ENCODE assay signal across 7 mouse cellular contexts in the genomic region with DNA sequence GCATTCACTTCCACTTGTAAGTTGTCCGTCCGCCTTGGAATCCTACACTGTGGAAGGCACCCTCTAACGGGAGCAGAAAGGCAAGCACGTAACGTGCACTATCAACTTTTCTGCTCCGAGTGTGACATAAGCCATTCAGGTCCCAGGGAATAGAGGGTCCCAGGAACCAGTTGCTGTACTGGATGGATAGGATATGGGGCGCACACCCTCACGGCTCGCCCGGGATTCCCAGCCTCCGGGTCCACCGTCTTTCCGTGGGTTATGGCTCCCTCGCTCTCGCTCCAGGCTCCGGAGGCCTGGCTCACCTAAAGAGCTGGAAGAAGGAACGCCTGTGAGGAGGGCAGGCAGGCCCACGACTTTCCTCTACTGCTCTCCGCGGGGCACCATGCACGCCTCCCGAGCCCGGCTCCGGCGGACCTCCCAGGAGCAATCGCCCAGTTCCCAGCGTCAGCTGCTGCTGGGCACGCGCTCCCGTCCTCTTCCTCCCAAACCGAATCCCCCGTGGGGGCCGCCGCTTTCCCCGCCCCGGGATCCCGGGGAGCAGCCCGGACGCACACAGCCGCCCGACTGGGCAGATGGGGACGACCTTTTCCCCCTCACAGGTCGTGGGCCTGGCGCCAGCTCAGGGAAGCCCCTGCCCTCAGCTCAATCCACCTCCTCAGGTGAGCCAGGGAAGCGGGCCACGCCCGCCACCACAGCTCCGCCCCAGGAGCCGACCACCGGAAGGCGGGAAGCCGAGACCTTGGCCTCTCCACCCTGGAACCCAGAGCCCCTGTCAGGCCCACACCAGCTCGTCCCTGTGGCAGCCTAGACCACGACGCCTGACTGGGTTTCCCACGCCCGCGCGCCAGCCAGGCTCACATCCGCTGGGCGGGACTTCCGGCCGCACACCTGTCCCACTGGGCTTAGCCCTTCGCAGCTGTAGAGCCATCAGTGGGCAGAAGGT. TPM values are rescaled to one million over a fixed set of nuclear protein-coding genes. Genes with fewer than 3 reads are reported as not detected.
DNase-seq lines count a peak whose midpoint lies in the region; ATAC-seq lines count a peak whose summit lies in the region.

A gene (minus strand): TSS at position 850 of the 946 bp plus-strand sequence.

- peak within 1 kb of the TSS; percentile 100 for H3K4me2 ChIP-seq in midbrain, embryonic 15.5 days

- peak within 1 kb of the TSS; percentile 63 for H3K4me3 ChIP-seq in midbrain, embryonic 15.5 days

- H3K9ac ChIP-seq in midbrain, embryonic 15.5 days = peak within 1 kb of the TSS; percentile 78

- no peaks in the 10 kb centered on the region for H3K9me3 ChIP-seq in midbrain, embryonic 15.5 days

- H3K27me3 ChIP-seq in midbrain, embryonic 15.5 days (replicated peaks) = no peaks in the 10 kb centered on the region

- peak; percentile 4 to 7 for DNase-seq in adrenal gland, postnatal 4 days (ENCODE audit: low spot score in 2 of 2)
- peak; percentile 53 for DNase-seq in embryo, embryonic 10.5 days (ENCODE audit: low spot score)
- DNase-seq in gastrocnemius, postnatal 4 days (ENCODE audit: low spot score in 2 of 2) = peak; percentile 25 to 35
- DNase-seq in kidney, adult 11 months = peak; percentile 40
- DNase-seq in liver = peak; percentile 11
- DNase-seq in spleen, postnatal 14 days (ENCODE audit: low spot score in 2 of 2) = peak; percentile 11 to 16

- H3K4me1 ChIP-seq in midbrain, embryonic 15.5 days = peaks cover 14% of the 10 kb centered on the region; the same call in 1 of the 2 replicates

- peak within 1 kb of the TSS; percentile 52; the same call in 1 of the 2 replicates for H3K27ac ChIP-seq in midbrain, embryonic 15.5 days

- under 1% methylated on average over 64 of the region's 64 CpGs for WGBS in midbrain, embryonic 15.5 days

- peaks cover 9% of the 10 kb centered on the region; the same call in 1 of the 2 replicates for H3K36me3 ChIP-seq in midbrain, embryonic 15.5 days (replicated peaks)

- peak; percentile 92 for ATAC-seq in midbrain, embryonic 15.5 days (replicated peaks)

RNA-seq across cellular contexts. Expression of the gene that starts here (rescaled TPM):
- total RNA-seq in adrenal gland, postnatal 4 days (2021) = under 1 TPM; 0.11 to 0.39 TPM
- total RNA-seq in gastrocnemius, postnatal 4 days (2021) = under 1 TPM; 0.22 to 0.36 TPM
- polyA plus RNA-seq in midbrain, embryonic 15.5 days (2015; fragmentation: Nextera tagmentation; extraction: Ambion mirVana) = 0.67 and 0.74 TPM in 2 replicates

Comparison
In these comparisons a context has a peak if more than half of its experiments do, and no peak if none do; other contexts are left out.
1. Peak in every context shown above with its lines: DNase-seq, ATAC-seq, H3K4me3 ChIP-seq and H3K27ac ChIP-seq.
2. Peak in DNase-seq in adrenal gland, postnatal 4 days; RNA of the gene not detected or under 1 TPM.
3. Peak in DNase-seq in gastrocnemius, postnatal 4 days; RNA of the gene not detected or under 1 TPM.
4. Peak in ATAC-seq, H3K4me3 ChIP-seq, H3K27ac ChIP-seq, H3K9ac ChIP-seq and H3K4me2 ChIP-seq in midbrain, embryonic 15.5 days; RNA of the gene not detected or under 1 TPM.